Mouse (Mus musculus) duodenum, adult 2 months (tissue): ENCODE measurements around the gene Terf2. TPM values are rescaled to one million over a fixed set of nuclear protein-coding genes. Genes with fewer than 3 reads are reported as not detected.

ENCODE experiments used
- polyA plus RNA-seq: library from polyadenylated mRNA; depleted of rRNA; stranded (reverse); fragments of >200 nt; gene quantifications from 2 replicates; pipeline ENCODE4 v1.2.3, GENCODE M21; 2012; ENCODE audit warnings: low replicate concordance; rRNA removed

Gene Terf2
- polyA plus RNA-seq, result 2.9 and 3.7 TPM in 2 replicates

DNA sequence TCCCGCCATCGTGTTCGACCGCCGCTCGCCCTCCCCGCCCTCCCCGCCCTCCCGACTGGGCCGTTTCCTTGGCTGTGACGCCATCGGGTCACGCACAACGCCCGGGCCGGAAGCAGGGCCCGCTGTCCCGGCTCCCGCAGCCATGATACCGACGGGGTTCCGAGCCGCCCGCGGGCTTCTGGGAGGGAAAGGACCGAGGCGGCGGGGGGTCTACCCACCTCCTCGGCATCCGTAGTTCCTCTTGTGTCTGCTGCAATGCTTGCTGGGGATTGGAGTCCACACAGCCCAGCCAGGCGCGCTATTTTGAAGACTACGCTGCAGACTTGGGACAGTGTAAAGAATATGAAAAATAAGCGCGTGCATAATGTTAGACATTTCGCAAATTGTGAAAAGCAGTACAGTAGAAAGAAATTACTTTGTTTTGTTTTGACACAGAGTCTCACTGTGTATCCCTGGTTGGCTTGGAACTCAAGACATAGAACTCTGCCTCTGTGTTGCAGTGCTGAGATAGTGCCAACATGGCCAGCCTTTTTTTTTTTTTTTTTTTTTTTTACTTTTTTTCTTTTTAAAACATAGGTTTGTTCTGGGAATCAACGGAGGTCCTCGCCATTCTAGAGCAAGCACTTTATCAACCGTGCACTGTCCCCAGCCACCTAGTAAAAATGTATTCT, at the start of gene Terf2:
TSS of gene Terf2 (minus strand) at position 182 of the 671 bp plus-strand sequence.

DNA sequence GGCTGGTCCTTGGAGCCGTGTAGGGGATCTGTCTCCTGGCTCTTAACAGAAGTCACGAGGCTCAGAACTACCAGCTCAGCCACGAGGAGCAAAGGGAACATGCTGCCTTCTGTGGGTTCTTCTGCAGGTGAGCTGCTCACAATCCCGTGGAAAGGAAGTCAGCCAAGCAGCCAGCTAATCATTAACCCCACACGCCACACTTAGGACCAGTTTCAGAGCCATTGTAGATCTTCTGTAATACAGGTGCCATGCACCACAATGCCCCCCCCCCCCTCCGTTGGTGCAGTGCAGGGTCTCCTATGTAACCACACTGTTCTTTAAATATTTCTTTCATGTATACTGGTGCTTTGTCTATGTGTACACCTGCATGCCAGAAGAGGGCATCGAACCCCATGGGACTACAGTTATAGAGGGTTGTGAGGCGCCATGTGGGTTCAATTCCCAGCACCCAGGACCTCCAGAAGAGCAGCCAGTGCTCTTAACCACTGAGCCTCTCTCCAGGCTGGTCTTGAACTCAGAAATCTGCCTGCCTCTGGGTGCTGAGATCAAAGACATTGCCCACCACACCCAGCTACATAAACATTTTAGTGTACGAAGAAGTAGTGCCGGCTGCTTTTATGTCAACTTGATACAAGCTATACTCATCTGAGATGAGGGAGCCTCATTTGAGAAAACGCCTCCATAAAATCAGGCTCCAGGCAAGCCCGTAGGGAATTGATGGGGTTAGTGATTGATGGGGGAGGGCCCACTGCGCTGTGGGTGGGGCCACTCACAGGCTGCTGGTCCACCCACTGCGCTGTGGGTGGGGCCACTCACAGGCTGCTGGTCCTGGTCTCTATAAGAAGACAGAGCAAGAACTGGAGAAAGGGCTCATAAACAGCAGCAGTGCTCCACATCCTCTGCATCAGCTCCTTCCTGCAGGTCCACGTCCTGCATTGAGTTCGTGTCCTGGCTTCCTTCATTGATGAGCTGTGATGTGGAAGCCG, 30.5 kb downstream of the Terf2 start, which contains the start of gene Tmed6:
TSS of gene Tmed6 (minus strand) at position 134 of the 986 bp plus-strand sequence.

DNA sequence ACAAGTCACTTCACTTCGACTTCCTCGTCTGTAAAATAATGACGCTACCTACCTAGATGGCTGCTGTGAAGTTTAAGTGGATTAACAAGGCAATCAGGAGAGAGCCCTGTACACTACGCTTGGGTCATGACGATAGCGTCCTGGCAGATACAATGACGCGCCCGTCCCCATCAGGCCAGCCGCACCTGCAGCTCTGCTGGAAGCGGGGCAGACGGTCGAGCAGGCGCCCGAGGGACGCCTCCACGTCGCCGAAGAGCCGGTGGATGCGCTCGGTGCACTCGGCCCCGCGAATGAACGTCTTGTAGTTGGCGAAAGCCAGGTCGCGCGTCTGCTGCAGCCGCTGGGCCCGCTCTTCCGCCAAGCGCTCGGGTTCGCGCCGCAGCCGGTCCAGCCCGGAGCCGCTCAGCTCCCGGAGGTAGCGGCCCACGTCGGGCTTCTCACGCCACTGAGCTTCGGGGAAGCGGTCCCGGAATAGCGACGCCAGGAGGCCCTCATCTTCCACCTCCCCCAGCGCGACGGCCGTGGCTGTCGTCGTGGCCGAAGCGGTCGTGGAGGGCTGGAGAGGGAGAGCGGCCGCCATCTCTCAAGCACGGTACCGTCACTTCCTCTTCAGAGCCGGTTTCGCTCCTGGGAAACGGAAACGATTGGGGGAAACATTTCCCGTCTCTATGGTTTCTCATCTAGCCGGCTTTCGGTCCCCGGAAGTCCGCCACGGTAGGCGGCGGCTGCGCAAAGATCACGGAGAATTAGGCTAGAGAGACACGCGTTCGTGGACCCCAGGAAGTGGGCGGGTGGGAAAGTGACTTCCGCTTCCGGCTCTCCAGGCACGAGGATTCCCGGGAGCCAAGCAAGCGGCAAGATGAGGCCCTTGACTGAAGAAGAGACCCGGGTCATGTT, 40.0 kb downstream of the Terf2 start, which contains the start of the genes Cog8 and Nip7:
TSS of gene Cog8 (minus strand) at position 614 of the 897 bp plus-strand sequence.
TSS of gene Nip7 (plus strand) at position 802 of the 897 bp plus-strand sequence.

DNA sequence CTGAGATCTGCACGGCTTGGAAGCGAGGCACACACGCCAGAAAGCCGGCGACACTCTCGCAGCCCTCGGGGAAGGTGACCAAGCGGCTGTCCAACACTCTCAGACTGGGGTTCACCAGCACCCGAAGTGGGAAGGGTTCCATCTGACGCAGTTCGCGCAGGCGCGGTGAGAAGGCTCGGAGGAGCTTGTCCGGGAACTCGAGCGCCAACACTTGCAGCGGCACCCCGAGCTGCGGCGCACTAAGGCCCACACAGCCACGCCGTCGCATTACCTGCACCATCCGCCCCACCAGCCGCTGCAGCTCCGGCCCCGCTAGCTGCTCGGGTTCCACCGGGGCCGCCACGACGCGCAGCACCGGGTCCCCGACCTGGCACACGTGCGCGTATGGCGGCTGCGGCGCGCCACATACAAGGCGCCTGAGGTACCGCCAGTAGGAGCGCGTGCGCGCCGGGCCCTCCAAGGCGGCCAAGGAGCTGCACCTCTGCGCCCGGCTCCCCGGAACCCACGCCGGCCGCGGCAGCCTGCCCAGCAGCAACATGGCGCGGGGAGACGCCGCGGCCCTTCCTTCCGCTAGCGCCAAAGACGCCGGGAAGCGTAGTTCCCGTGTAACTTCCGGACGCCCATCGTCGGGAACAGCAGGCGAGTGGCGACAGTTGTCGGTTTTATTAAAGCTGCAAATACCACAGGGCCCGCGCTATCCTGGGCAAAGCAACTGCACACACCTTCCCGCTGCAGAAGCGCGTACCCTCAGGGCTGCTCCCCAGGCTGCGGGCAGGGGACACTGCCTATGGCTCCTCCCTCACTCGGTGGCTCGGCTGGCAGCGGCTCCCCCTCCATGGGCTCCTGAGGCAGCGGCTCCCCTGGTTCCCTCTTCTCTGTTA, 48.0 kb downstream of the Terf2 start, which contains the start of gene Pdf:
TSS of gene Pdf (minus strand) at position 554 of the 881 bp plus-strand sequence.

DNA sequence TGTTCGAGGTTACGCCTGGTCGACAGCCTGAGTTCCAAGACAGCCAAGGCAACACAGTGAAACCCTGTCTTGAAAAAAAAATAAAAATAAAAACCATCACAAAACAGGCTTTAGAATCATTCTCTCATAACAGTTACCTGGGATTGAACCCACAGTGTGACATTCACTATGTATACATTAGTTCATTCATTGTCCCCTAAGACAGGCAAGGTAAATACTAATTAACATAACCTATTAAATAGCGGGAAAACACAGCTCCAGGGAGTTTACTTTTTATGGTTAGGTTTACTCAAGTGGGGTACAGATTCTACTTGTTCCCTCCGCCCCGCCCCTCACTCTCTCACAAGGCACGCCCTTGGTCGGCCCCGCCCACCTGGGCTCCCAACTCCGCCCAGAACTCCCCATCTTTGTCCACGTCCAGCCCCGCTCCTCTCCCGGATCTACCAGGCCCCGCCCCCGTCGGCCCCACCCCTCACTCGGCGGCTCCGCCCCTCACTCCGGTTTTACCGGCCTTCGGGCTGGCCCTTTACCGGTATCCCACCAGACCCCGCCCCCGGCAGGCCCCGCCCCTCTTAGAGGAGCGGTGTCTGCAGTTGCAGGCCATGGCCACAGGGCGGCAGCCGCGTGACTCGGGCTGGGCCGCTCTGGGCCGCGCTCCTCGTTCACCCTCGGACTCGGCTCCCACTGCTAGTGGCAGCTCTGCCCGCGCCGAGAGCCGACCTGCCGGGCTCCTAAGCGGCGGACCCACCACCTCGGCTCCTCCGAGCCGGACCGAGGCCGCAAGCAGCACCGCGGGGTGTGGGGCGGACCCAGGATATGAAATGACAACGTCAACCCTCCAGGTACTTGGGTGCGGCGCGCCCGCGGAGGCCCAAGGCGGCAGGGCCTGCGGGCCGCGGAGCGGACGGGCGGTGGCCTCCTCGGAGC, 65.4 kb downstream of the Terf2 start, which contains the start of gene Vps4a:
TSS of gene Vps4a (plus strand) at position 573 of the 927 bp plus-strand sequence.

Other genes with a start within 250 kb of the Terf2 start
- gene Has3, start 226.3 kb downstream of the Terf2 start, polyA plus RNA-seq, result 0.14 and 0.36 TPM in 2 replicates
- gene Utp4, start 202.9 kb downstream of the Terf2 start, polyA plus RNA-seq, result 4.8 and 10.0 TPM in 2 replicates
- gene Sntb2, start 160.8 kb downstream of the Terf2 start, polyA plus RNA-seq, result 1.2 and 1.8 TPM in 2 replicates
- gene Vps4a, start 65.3 kb downstream of the Terf2 start, polyA plus RNA-seq, result 8.2 and 12.9 TPM in 2 replicates
- gene Pdf, start 47.9 kb downstream of the Terf2 start, polyA plus RNA-seq, result 29.4 and 59.3 TPM in 2 replicates
- 17.0 and 17.6 TPM in 2 replicates for gene Cog8, start 39.9 kb downstream of the Terf2 start, polyA plus RNA-seq
- gene Nip7, start 39.7 kb downstream of the Terf2 start, polyA plus RNA-seq, result 7.5 and 11.2 TPM in 2 replicates
- 7.0 and 9.9 TPM in 2 replicates for gene Tmed6, start 30.9 kb downstream of the Terf2 start, polyA plus RNA-seq
- 129 and 153 TPM in 2 replicates for gene Cyb5b, start 54.1 kb upstream of the Terf2 start, polyA plus RNA-seq
- gene Nfat5, start 196.9 kb upstream of the Terf2 start, polyA plus RNA-seq, result 3.9 and 4.9 TPM in 2 replicates